Mouse (Mus musculus) heart, adult 2 months (tissue): ENCODE data around the gene Stra8.

Experiments
- EP300 ChIP-seq: fragments of 200-500 bp; IDR thresholded peaks from 2 replicates; pipeline ENCODE4 v1.6.1; 2011; ENCODE audit warnings: low read depth, low read length, control low read depth; ENCODE audit not compliant: insufficient read depth
- POLR2A ChIP-seq: fragments of 200-500 bp; IDR thresholded peaks from 2 replicates; pipeline ENCODE4 v1.6.1; 2011; ENCODE audit warnings: mild to moderate bottlenecking, low read depth, low read length, control low read depth; ENCODE audit not compliant: insufficient read depth

- TF ChIP-seq EP300 (no peak), POLR2A (no peak)
Measured at GRCm38 (mm10) chr6:34955862-34956241, 35.9 kb downstream of the Stra8 start.
